Mouse (Mus musculus): Measurements from ENCODE around the gene AC129217.1.
A peak's percentile ranks its signal among the peaks of the same experiment; 100 is the strongest.

The AC129217.1 gene

GRCm38 (mm10) chr19:8871267-8872186 is 42.0 kb downstream of the AC129217.1 start, which contains the start of gene Ubxn1:
TSS of gene Ubxn1 (plus strand) at chr19:8871496.
- peak; percentile 93 for DNase-seq

- DNase-seq = no peak
Observed at GRCm38 (mm10) chr19:8872266-8872840, 42.8 kb downstream of the AC129217.1 start.

- no peak for DNase-seq
Observed at GRCm38 (mm10) chr19:8875031-8875430, 45.5 kb downstream of the AC129217.1 start.

- DNase-seq = peak; percentile 85
Observed at GRCm38 (mm10) chr19:8880311-8881033, 50.9 kb downstream of the AC129217.1 start, which contains the start of gene Uqcc3. TSS of gene Uqcc3 (minus strand) at chr19:8880923.

GRCm38 (mm10) chr19:8881034-8881392 is 51.4 kb downstream of the AC129217.1 start:
- no peak for DNase-seq

- DNase-seq = no peak
Observed at GRCm38 (mm10) chr19:8883616-8884015, 54.0 kb downstream of the AC129217.1 start, which contains the start of the genes Lbhd1 and Gm49403. TSS of gene Lbhd1 (plus strand) at chr19:8883732. TSS of gene Gm49403 (plus strand) at chr19:8883930.

- DNase-seq = no peak
Observed at GRCm38 (mm10) chr19:8886916-8887584, 57.5 kb downstream of the AC129217.1 start.

GRCm38 (mm10) chr19:8887585-8888463 is 58.3 kb downstream of the AC129217.1 start:
- no peak for DNase-seq

- peak; percentile 94 for DNase-seq
Observed at GRCm38 (mm10) chr19:8888511-8889385, 59.2 kb downstream of the AC129217.1 start, which contains the start of the genes 1810009A15Rik and Gm49416. TSS of gene 1810009A15Rik (plus strand) at chr19:8888853. TSS of gene Gm49416 (plus strand) at chr19:8888926.

Measured in right cerebral cortex, postnatal 14 days (tissue).